Mouse (Mus musculus) lung, adult 2 months (tissue): ENCODE measurements at regions not wholly inside any gene's neighbourhood (a gene's known extent, or its start where the extent isn't known, plus 50 kb on each side); places are given as distances from the start of the nearest gene placed in this dataset.

ENCODE experiments used
- DNase-seq: peaks from one replicate; pipeline ENCODE4 v3.0.0; 2022
- H3K4me1 ChIP-seq: fragments of 200-500 bp; 2 replicates; pipeline ENCODE4 v1.6.1; 2011; ENCODE audit warnings: low read length; ENCODE audit not compliant: control insufficient read depth, insufficient read depth
- H3K4me3 ChIP-seq: fragments of 200-500 bp; replicated peaks from 2 replicates; pipeline ENCODE3; 2011; ENCODE audit warnings: low read depth, mild to moderate bottlenecking, control low read depth, low read length; ENCODE audit errors: extremely low read depth
- CTCF ChIP-seq: fragments of 200-500 bp; IDR thresholded peaks from 2 replicates; pipeline ENCODE4 v1.5.1; 2011; ENCODE audit warnings: mild to moderate bottlenecking, low read length, control low read depth; ENCODE audit not compliant: insufficient read depth
- POLR2A ChIP-seq: fragments of 200-500 bp; IDR thresholded peaks from 2 replicates; pipeline ENCODE4 v1.6.1; 2011; ENCODE audit warnings: low read depth, mild to moderate bottlenecking, control low read depth, low read length, borderline replicate concordance; ENCODE audit errors: extremely low read depth
- WGBS: fragments of 180-500 bp; shearing (Covaris S2); methylation state at CpG from one replicate; pipeline ENCODE4 v1.1.7; 2018; 5-methylcytosine and 5-hydroxymethylcytosine counted together

- no peak for DNase-seq
- 51% methylated on average over 9 of the region's 9 CpGs for WGBS
- Histone ChIP-seq H3K4me3 (no peak overlapping the region), H3K4me1 (no peaks in the 10 kb centered on the region)
- TF ChIP-seq POLR2A, result no peak
- no peak for TF ChIP-seq CTCF
Observed at GRCm38 (mm10) chr3:147283724-147284123, 431.6 kb downstream of the Ttll7 start.

DNA sequence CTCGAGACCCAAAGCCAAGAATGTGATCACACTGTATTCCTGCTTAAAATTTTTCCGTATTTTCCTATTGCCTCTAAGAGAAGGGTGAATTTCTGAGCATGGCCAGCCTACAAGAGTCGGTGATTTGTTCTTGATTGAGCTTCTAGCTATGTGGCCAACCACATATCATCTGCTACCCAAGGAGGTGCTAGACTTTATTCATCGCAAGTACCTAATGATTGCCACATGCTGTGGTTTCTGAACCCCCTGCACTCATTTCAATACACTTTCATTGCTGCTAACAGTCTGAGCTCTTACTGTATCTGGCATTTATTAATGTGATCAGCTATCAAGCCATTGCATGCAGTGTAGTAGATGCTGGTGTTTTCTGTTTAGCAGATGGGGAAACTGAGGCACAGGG is 432.2 kb downstream of the Ttll7 start:
- 90% methylated on average over 4 of the region's 4 CpGs for WGBS
- Histone ChIP-seq H3K4me1 (no peaks in the 10 kb centered on the region), H3K4me3 (no peak overlapping the region)
- TF ChIP-seq POLR2A (no peak), CTCF (no peak)
- no peak for DNase-seq

DNA sequence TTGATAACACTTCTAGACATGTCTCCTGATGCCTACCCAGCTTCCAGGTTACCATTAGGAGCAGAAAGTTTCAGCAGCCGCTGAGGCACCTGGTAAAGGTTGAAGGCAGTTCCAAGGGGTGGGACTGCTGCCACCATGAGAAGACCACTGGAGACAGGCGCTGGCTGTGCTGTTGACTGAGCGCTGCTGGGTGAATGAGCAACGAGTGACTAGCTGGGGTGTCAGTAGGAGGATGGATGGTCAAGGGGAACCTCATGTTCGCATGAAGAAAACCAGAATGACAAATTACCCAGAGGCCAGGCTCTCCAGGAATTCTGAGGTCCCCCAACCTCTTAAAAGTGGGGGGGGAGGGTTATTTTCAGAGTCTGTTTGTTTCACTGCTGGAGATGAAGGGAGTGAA is 433.3 kb downstream of the Ttll7 start:
- 57% methylated on average over 5 of the region's 5 CpGs for WGBS
- TF ChIP-seq POLR2A (no peak), CTCF (no peak)
- no peak for DNase-seq
- H3K4me1 ChIP-seq, result no peaks in the 10 kb centered on the region
- H3K4me3 ChIP-seq, result no peak overlapping the region

- WGBS, result 60% methylated on average over 8 of the region's 8 CpGs
- Histone ChIP-seq H3K4me1 (no peaks in the 10 kb centered on the region), H3K4me3 (no peak overlapping the region)
- TF ChIP-seq POLR2A (no peak), CTCF (no peak)
- no peak for DNase-seq
Observed at GRCm38 (mm10) chr3:147287503-147287902, 435.3 kb downstream of the Ttll7 start.

DNA sequence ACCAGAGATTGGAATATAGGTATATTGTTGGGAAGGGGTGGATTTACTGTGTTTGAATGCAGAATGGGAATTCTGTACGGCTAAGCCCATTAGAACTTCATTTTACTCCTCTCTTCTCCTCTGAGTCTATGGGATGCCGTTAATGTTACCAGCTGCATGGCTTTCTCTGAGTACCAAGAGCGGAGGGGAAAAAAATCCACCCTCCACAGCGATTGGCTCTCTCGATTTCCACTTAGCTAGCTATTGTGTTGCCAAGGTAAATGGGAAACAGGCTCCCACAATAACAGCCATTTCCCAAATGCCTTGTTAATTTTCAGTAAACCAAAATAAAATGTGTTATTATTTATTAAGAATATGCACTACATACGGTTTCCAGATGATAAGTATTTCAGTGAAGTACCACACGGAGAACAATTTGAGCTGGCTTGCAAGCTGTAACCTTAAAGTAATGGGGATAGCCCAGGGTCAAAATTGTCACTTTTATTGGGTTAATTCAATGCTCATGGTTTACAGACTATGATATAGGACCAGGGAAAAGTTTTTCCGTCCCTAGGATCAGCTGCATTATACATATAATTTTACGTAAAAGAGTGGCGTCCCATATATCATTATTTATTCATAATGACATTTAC is 439.6 kb downstream of the Ttll7 start:
- H3K4me3 ChIP-seq, result no peak overlapping the region
- no peak for DNase-seq
- H3K4me1 ChIP-seq, result no peaks in the 10 kb centered on the region
- 93% methylated on average over 10 of the region's 10 CpGs for WGBS
- TF ChIP-seq POLR2A, result no peak
- no peak for TF ChIP-seq CTCF

- H3K4me3 ChIP-seq, result no peak overlapping the region
- no peak for DNase-seq
- WGBS, result 17% methylated on average over 9 of the region's 9 CpGs
Observed at GRCm38 (mm10) chr3:147298065-147298464, 445.9 kb downstream of the Ttll7 start.

DNA sequence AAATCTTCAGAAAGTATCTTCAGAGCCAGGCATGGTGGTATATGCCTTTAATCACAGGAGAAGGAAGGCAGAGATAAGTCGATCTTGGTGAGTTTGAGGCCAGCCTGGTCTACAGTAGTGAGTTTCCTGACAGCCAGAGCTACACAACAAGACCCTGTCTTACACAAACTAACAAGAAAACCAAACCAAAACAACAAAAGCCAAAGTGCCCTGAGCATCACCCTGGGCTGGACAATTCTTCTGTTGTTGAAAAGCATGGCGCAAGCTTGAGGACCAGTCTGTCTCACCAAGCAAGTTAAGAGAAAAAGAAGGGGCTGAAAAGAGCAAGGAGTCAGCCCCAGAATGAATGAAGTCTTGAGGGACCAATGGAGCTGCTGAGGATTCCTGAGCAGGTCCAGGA is 473.4 kb downstream of the Ttll7 start:
- WGBS, result 86% methylated on average over 2 of the region's 2 CpGs
- no peaks in the 10 kb centered on the region for H3K4me1 ChIP-seq

More at GRCm38 (mm10) chr3:147298065-147298464, 445.9 kb downstream of the Ttll7 start:
- TF ChIP-seq CTCF, result no peak
- no peak for TF ChIP-seq POLR2A
- peaks cover 3% of the 10 kb centered on the region; the same call in 1 of the 2 replicates for H3K4me1 ChIP-seq

DNA sequence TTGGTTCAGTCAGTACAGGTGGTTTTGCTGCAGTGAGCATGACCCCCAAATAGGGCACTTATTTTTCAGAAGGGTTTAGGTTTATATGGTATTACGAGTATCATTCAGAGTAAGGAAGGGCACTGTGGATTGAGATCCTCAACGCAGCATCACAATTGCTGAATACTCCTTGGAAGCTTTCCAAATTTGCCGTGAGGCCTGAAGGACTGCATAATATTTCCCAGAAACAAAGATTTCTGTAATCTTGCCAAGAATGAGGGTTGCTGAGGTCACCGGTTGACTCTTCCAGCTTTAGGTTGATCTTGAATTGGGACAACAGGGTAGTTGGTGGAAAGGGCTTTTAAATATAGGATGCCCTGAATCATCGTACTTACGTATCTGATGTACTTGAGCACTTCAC is 482.1 kb downstream of the Ttll7 start:
- TF ChIP-seq POLR2A, result no peak
- no peak for TF ChIP-seq CTCF
- H3K4me1 ChIP-seq, result no peaks in the 10 kb centered on the region
- 73% methylated on average over 6 of the region's 6 CpGs for WGBS
- DNase-seq, result no peak
- no peak overlapping the region for H3K4me3 ChIP-seq

More for the DNA sequence above, 473.4 kb downstream of the Ttll7 start:
- no peak for DNase-seq
- no peak overlapping the region for H3K4me3 ChIP-seq
- TF ChIP-seq POLR2A, result no peak
- TF ChIP-seq CTCF, result no peak

- H3K4me1 ChIP-seq, result no peaks in the 10 kb centered on the region
- TF ChIP-seq CTCF, result no peak
- no peak for TF ChIP-seq POLR2A
- H3K4me3 ChIP-seq, result no peak overlapping the region
- DNase-seq, result no peak
- 72% methylated on average over 7 of the region's 7 CpGs for WGBS
Observed at GRCm38 (mm10) chr3:147335286-147335685, 483.1 kb downstream of the Ttll7 start.

GRCm38 (mm10) chr3:147339427-147339826 is 487.3 kb downstream of the Ttll7 start:
- TF ChIP-seq POLR2A, result no peak
- no peak for TF ChIP-seq CTCF
- WGBS, result 58% methylated on average over 2 of the region's 2 CpGs
- DNase-seq, result no peak
- H3K4me1 ChIP-seq, result no peaks in the 10 kb centered on the region
- no peak overlapping the region for H3K4me3 ChIP-seq
